Mouse (Mus musculus) limb, embryonic 12.5 days (tissue): Measurements from ENCODE around the gene Btf3l4. TPM values are rescaled to one million over a fixed set of nuclear protein-coding genes. Genes with fewer than 3 reads are reported as not detected.

Experiments used
- ATAC-seq: fragments of 200-750 bp; cut with Nextera tagmentation; 2 replicates; pipeline ENCODE4 v1.8.0; 2017; ENCODE audit warnings: low read depth, moderate TSS enrichment; ENCODE audit not compliant: insufficient number of reproducible peaks, insufficient read depth, low FRiP score, low TSS enrichment
- H3K27ac ChIP-seq: fragments of 300-500 bp; sonication (generic); 2 replicates; pipeline ENCODE4 v1.5.1; 2016; ENCODE audit warnings: mild to moderate bottlenecking, moderate library complexity
- H3K27me3 ChIP-seq: fragments of 300-500 bp; sonication (generic); 2 replicates; pipeline ENCODE4 v1.6.1; 2016; ENCODE audit warnings: mild to moderate bottlenecking, moderate library complexity
- H3K36me3 ChIP-seq: fragments of 300-500 bp; sonication (generic); 2 replicates; pipeline ENCODE4 v1.6.1; 2016; ENCODE audit warnings: mild to moderate bottlenecking, moderate library complexity
- H3K4me1 ChIP-seq: fragments of 300-500 bp; sonication (generic); replicated peaks from 2 replicates; pipeline ENCODE4 v1.6.1; 2016
- H3K4me2 ChIP-seq: fragments of 300-500 bp; sonication (generic); 2 replicates; pipeline ENCODE4 v1.6.1; 2016; ENCODE audit warnings: mild to moderate bottlenecking, moderate library complexity
- H3K4me3 ChIP-seq: fragments of 300-500 bp; sonication (generic); replicated peaks from 2 replicates; pipeline ENCODE4 v1.5.1; 2016; ENCODE audit warnings: mild to moderate bottlenecking
- H3K9ac ChIP-seq: fragments of 300-500 bp; sonication (generic); replicated peaks from 2 replicates; pipeline ENCODE4 v1.6.1; 2016; ENCODE audit warnings: mild to moderate bottlenecking, moderate library complexity
- H3K9me3 ChIP-seq: fragments of 300-500 bp; sonication (generic); 2 replicates; pipeline ENCODE4 v1.6.1; 2016; ENCODE audit warnings: mild to moderate bottlenecking, moderate library complexity
- whole genome bisulfite sequencing: fragments of 180-500 bp; shearing (Covaris S2); methylation state at CpG from one replicate; pipeline ENCODE4 v1.1.7; 2016; 5-methylcytosine and 5-hydroxymethylcytosine counted together
- polyA plus RNA-seq: library from polyadenylated mRNA; unstranded; fragments of >200 nt; fragmentation: Nextera tagmentation; extraction: Ambion mirVana; gene quantifications from 2 replicates; pipeline ENCODE4 v1.2.1, GENCODE M21; 2016

The Btf3l4 gene
- polyA plus RNA-seq, 1 experiment from 2014 or later: 247 TPM

DNA sequence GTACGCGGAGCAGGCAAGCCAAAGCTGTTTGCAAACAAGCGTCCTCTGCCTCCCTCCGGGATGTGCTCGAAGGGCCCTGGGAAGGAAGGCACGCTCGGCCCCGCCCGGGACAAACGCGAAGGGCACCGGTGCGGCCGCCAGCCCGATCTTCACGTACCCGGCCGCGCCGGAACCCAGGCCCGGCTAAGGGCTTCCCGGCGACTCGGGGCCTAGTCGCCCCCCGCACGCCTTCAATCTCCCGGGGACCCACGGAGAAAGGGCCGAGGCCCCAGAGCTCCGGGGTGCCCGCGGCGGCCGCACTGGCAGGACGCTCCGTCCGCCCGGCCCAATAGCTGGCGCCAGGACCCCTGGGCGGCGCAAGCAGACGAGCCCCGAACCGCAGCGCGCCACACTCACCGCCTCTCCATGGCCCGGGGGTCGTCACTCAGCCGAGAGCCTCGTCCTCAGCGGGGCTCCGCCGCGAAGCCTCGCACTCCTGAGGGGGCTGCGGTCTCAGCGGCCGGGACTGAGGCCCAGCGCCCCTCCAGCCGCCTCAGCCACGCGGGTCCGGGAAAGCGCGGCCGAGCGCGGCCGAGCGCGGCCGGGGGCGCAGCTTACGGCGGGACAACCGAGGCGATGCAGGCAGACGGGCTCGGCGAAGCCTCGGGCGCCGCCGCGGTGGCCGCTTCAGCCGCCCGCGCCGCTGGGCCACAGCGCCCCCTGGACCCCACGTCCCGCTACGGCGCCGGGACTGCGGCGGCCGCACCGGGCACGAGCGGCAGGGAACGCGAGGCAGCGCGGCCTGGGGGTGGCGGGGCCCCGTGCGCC lies 53.2 kb downstream of the Btf3l4 start, which contains the start of gene Zfyve9:
Gene Zfyve9, minus strand, starts transcription at position 742 of the 807 bp plus-strand sequence.
- H3K4me3 ChIP-seq: peak within 1 kb of the TSS; percentile 90
- WGBS: under 1% methylated on average over 101 of the region's 111 CpGs
- peak within 1 kb of the TSS; percentile 71 for H3K4me2 ChIP-seq
- no peaks in the 10 kb centered on the region for H3K36me3 ChIP-seq
- peak within 1 kb of the TSS; percentile 97 for H3K9ac ChIP-seq
- no peaks in the 10 kb centered on the region for H3K9me3 ChIP-seq
- peak; percentile 88 for ATAC-seq
- no peaks in the 10 kb centered on the region for H3K27me3 ChIP-seq
- peak within 1 kb of the TSS; percentile 98 for H3K27ac ChIP-seq
- 0 out of 2 replicates have a peak, but pooled peaks cover 7% of the 10 kb centered on the region for H3K4me1 ChIP-seq

DNA sequence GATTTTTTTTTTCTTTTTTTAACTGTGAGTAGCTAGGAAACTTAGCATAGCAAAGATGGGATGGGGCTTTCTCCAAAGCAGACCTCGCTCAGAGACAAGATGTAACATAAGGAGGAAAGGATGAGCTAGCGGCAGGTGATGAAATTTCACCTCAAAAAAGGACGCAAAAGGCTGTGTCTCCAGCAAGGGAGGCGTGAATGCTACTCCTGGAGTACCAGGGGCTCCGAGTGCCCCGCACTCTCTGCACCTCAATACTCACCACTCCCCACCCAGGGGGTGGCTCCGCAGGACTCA lies 53.7 kb downstream of the Btf3l4 start:
- H3K4me2 ChIP-seq: peak overlapping the region; percentile 71
- peak overlapping the region; percentile 98 for H3K27ac ChIP-seq
- WGBS: 0% methylated on average over 7 of the region's 7 CpGs
- no peaks in the 10 kb centered on the region for H3K27me3 ChIP-seq
- ATAC-seq: peak; percentile 43; the same call in 1 of the 2 replicates
- peak overlapping the region; percentile 97 for H3K9ac ChIP-seq
- peak overlapping the region; percentile 90 for H3K4me3 ChIP-seq
- H3K36me3 ChIP-seq: no peaks in the 10 kb centered on the region
- no peaks in the 10 kb centered on the region for H3K9me3 ChIP-seq
- H3K4me1 ChIP-seq: 0 out of 2 replicates have a peak, but pooled peaks cover 7% of the 10 kb centered on the region

DNA sequence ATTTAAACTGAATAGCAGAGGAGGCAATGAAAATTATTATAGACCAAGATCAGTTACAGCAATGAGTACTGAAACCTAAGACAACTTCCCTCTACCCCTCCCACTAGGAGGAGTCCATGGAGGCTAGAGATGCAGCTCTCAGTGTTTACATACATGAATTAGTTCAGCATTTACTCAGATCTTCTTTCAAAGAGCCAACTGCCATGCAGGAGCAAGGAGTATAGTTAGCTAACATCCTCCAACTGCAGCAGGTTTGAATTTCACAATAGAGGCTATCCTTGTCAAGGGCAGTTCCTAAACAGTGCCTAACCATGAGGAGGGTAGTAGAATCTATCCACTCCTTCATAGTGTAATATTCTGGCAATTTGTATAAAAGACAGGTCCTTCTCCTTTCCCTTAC lies 64.9 kb downstream of the Btf3l4 start:
- no peaks in the 10 kb centered on the region for H3K9me3 ChIP-seq
- 0 out of 2 replicates have a peak, but pooled peaks cover 5% of the 10 kb centered on the region for H3K36me3 ChIP-seq
- no peak overlapping the region for H3K4me2 ChIP-seq
- ATAC-seq: no peak
- no peak overlapping the region for H3K27ac ChIP-seq
- H3K27me3 ChIP-seq: no peaks in the 10 kb centered on the region
- peaks cover 3% of the 10 kb centered on the region; the same call in 1 of the 2 replicates for H3K4me1 ChIP-seq
- H3K9ac ChIP-seq: no peak overlapping the region
- H3K4me3 ChIP-seq: no peak overlapping the region

Other genes with a start within 250 kb of the Btf3l4 start
- gene Cc2d1b, start 213.7 kb downstream of the Btf3l4 start, polyA plus RNA-seq: 33.9 and 40.1 TPM in 2 replicates
- gene 3110021N24Rik, start 114.0 kb downstream of the Btf3l4 start, polyA plus RNA-seq: 3.4 and 3.9 TPM in 2 replicates
- 6.9 and 7.0 TPM in 2 replicates for gene Zfyve9, start 52.8 kb downstream of the Btf3l4 start, polyA plus RNA-seq
- 111 and 115 TPM in 2 replicates for gene Txndc12, start 987 bp upstream of the Btf3l4 start, polyA plus RNA-seq
- gene Kti12, start 14.2 kb upstream of the Btf3l4 start, polyA plus RNA-seq: 53.4 and 54.7 TPM in 2 replicates
- 2.0 and 2.2 TPM in 2 replicates for gene A730015C16Rik, start 15.0 kb upstream of the Btf3l4 start, polyA plus RNA-seq
- 15.6 and 17.5 TPM in 2 replicates for gene Rab3b, start 45.4 kb upstream of the Btf3l4 start, polyA plus RNA-seq
- 84.5 and 97.3 TPM in 2 replicates for gene Nrd1, start 167.0 kb upstream of the Btf3l4 start, polyA plus RNA-seq